Comparison of ENCODE assay signal across 16 mouse cellular contexts in genomic region chr19:43880420-43880819, GRCm38 (mm10). TPM values are rescaled to one million over a fixed set of nuclear protein-coding genes. Genes with fewer than 3 reads are reported as not detected.
A peak's percentile ranks its signal among the peaks of the same experiment; 100 is the strongest.
DNase-seq lines count a peak whose midpoint lies in the region; ATAC-seq lines count a peak whose summit lies in the region.
"Had no signal": no experiment of that assay in that cellular context is flagged by ENCODE, and none has a peak within 500 bp of the region (broad histone marks: within the 10 kb centered on the region; RNA-seq: fewer than 3 reads in every experiment).

No protein-coding gene starts in this region.

- no peaks in the 10 kb centered on the region for H3K36me3 ChIP-seq in heart, embryonic 15.5 days
- H3K36me3 ChIP-seq in midbrain, embryonic 11.5 days (ENCODE audit: control insufficient read depth, insufficient read depth, low read length): no peaks in the 10 kb centered on the region
- H3K36me3 ChIP-seq in midbrain, embryonic 16.5 days (ENCODE audit: control insufficient read depth, insufficient read depth, low read length): no peaks in the 10 kb centered on the region
- H3K36me3 ChIP-seq in stomach, embryonic 15.5 days: no peaks in the 10 kb centered on the region
- H3K36me3 ChIP-seq: liver, embryonic 13.5 days had no signal

- H3K9ac ChIP-seq in heart, embryonic 15.5 days: no peak overlapping the region
- no peak overlapping the region for H3K9ac ChIP-seq in midbrain, embryonic 11.5 days (ENCODE audit: low read length)
- no peak overlapping the region for H3K9ac ChIP-seq in midbrain, embryonic 16.5 days (ENCODE audit: low read depth, low read length)
- H3K9ac ChIP-seq in stomach, embryonic 15.5 days: no peak overlapping the region
- H3K9ac ChIP-seq: liver, embryonic 13.5 days had no signal

- no peak for DNase-seq in heart, postnatal 10 days
- DNase-seq in midbrain, embryonic 11.5 days (ENCODE audit: low spot score, missing footprints): peak; percentile 86
- DNase-seq in induced T-regulatory cell, adult 2 months (ENCODE audit: low read depth): peak; percentile 17
- DNase-seq in MN1 (ENCODE audit: low spot score): no peak
- DNase-seq in right cerebral cortex, postnatal 4 days: no peak
- DNase-seq: cerebellum, adult 11 months; heart, adult 2 months; heart, postnatal 36 days; kidney, adult 18-20 months; liver, embryonic 13.5 days; thymus, postnatal 14 days had no signal

- 0 out of 2 replicates have a peak overlapping the region, but pooled peaks have one; percentile 81 for H3K4me2 ChIP-seq in heart, embryonic 15.5 days
- no peak overlapping the region for H3K4me2 ChIP-seq in midbrain, embryonic 11.5 days
- H3K4me2 ChIP-seq in midbrain, embryonic 16.5 days (ENCODE audit: low read length): no peak overlapping the region
- no peak overlapping the region; the same call in 1 of the 2 replicates for H3K4me2 ChIP-seq in stomach, embryonic 15.5 days

- peaks cover 38% of the 10 kb centered on the region for H3K4me1 ChIP-seq in heart, embryonic 15.5 days (replicated peaks)
- H3K4me1 ChIP-seq in midbrain, embryonic 11.5 days (ENCODE audit: control insufficient read depth, insufficient read depth, low read length): peaks cover 31% of the 10 kb centered on the region
- peaks cover 32% of the 10 kb centered on the region for H3K4me1 ChIP-seq in midbrain, embryonic 16.5 days (ENCODE audit: control insufficient read depth, insufficient read depth, low read length)
- peaks cover 47% of the 10 kb centered on the region for H3K4me1 ChIP-seq in stomach, embryonic 15.5 days

- no peaks in the 10 kb centered on the region; the same call in 1 of the 2 replicates for H3K9me3 ChIP-seq in heart, embryonic 15.5 days (replicated peaks)
- H3K9me3 ChIP-seq in midbrain, embryonic 11.5 days (ENCODE audit: control insufficient read depth, low read length): no peaks in the 10 kb centered on the region
- no peaks in the 10 kb centered on the region for H3K9me3 ChIP-seq in midbrain, embryonic 16.5 days (replicated peaks; ENCODE audit: control insufficient read depth, low read length, poor library complexity, severe bottlenecking)
- H3K9me3 ChIP-seq in stomach, embryonic 15.5 days: no peaks in the 10 kb centered on the region
- H3K9me3 ChIP-seq: liver, embryonic 13.5 days had no signal

- no peak for ATAC-seq in heart, embryonic 15.5 days (replicated peaks; ENCODE audit: insufficient number of reproducible peaks, insufficient read depth, low FRiP score, low read depth)
- ATAC-seq in midbrain, embryonic 11.5 days (ENCODE audit: low FRiP score): no peak
- no peak for ATAC-seq in midbrain, embryonic 16.5 days
- ATAC-seq in stomach, embryonic 15.5 days (ENCODE audit: insufficient read depth, low FRiP score, low read depth): no peak

- WGBS in heart, embryonic 15.5 days: 31% methylated on average over 3 of the region's 3 CpGs
- 14% methylated on average over 3 of the region's 3 CpGs for WGBS in midbrain, embryonic 11.5 days
- 19% methylated on average over 3 of the region's 3 CpGs for WGBS in midbrain, embryonic 16.5 days
- WGBS in stomach, embryonic 15.5 days: 20% methylated on average over 3 of the region's 3 CpGs

- H3K4me3 ChIP-seq in heart, embryonic 15.5 days: no peak overlapping the region
- no peak overlapping the region for H3K4me3 ChIP-seq in midbrain, embryonic 11.5 days (ENCODE audit: low read depth, low read length)
- no peak overlapping the region for H3K4me3 ChIP-seq in midbrain, embryonic 16.5 days (ENCODE audit: low read depth, low read length)
- no peak overlapping the region for H3K4me3 ChIP-seq in stomach, embryonic 15.5 days (replicated peaks)

- H3K27ac ChIP-seq in heart, embryonic 15.5 days: no peak overlapping the region
- no peak overlapping the region for H3K27ac ChIP-seq in midbrain, embryonic 11.5 days (ENCODE audit: low read depth, low read length)
- no peak overlapping the region for H3K27ac ChIP-seq in midbrain, embryonic 16.5 days (ENCODE audit: low read length)
- H3K27ac ChIP-seq in stomach, embryonic 15.5 days: peak overlapping the region; percentile 96; the same call in 1 of the 2 replicates
- H3K27ac ChIP-seq: liver, embryonic 13.5 days; macrophage had no signal

- H3K27me3 ChIP-seq in heart, embryonic 15.5 days: no peaks in the 10 kb centered on the region
- no peaks in the 10 kb centered on the region for H3K27me3 ChIP-seq in midbrain, embryonic 11.5 days (ENCODE audit: control insufficient read depth, insufficient read depth, low read length)
- no peaks in the 10 kb centered on the region for H3K27me3 ChIP-seq in midbrain, embryonic 16.5 days (ENCODE audit: control insufficient read depth, insufficient read depth, low read depth, low read length)
- H3K27me3 ChIP-seq in stomach, embryonic 15.5 days (replicated peaks): no peaks in the 10 kb centered on the region

- intact Hi-C loops in heart, postnatal 10 days (cut with DNase I): no loop called here

RNA-seq across cellular contexts. Expression of gene Dnmbp, which starts 59.6 kb away (rescaled TPM):
- 8.5 and 11.1 TPM in 2 replicates for polyA plus RNA-seq in heart, embryonic 15.5 days (2015; fragmentation: Nextera tagmentation; extraction: Ambion mirVana)
- total RNA-seq in heart, postnatal 10 days (2021): 10 to 100 TPM; 11.2 to 13.2 TPM
- 13.5 and 14.5 TPM in 2 replicates for polyA plus RNA-seq in midbrain, embryonic 11.5 days (2014; fragmentation: Nextera tagmentation; extraction: Ambion mirVana)
- polyA plus RNA-seq in midbrain, embryonic 16.5 days (2015; fragmentation: Nextera tagmentation; extraction: Ambion mirVana): 7.4 and 8.2 TPM in 2 replicates
- 29.9 and 31.7 TPM in 2 replicates for polyA plus RNA-seq in stomach, embryonic 15.5 days (2015; fragmentation: Nextera tagmentation; extraction: Ambion mirVana)
- polyA plus RNA-seq: erythroblast, embryonic 14.5 days had no signal

Comparison
In these comparisons a context has a peak if more than half of its experiments do, and no peak if none do; other contexts are left out.
1. DNase-seq: peak in midbrain, embryonic 11.5 days (single experiment) and induced T-regulatory cell, adult 2 months (single experiment); none in heart, postnatal 10 days (0 of 2), MN1 (single experiment) and right cerebral cortex, postnatal 4 days (single experiment).